Mouse (Mus musculus): ENCODE measurements at regions not wholly inside any gene's neighbourhood (a gene's known extent, or its start where the extent isn't known, plus 50 kb on each side); places are given as distances from the start of the nearest gene placed in this dataset.

DNA sequence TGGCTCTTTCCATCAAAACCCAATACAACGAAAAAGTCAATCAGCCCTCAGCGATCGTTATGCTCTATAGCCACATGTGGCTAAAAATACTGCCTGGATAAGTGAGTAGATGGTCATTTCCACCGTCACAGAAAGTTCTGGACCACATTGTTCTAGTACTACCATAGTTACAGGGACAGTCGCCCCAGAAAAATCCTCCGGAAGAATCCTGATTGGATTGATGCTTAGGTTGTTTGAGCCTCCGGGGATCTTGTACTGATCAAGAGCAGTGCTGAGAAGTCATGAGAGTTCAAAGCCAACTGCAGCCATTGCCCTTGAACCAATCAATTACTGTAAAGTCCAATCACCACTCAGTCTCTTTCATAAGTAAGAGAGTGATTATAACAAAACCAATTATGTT is 56.0 kb upstream of the Pax6 start:
- no peak for TF ChIP-seq CTCF (IDR thresholded peaks at IDR 0.05)
- no peak for TF ChIP-seq EP300 (IDR thresholded peaks at IDR 0.05)
